Mouse (Mus musculus): ENCODE measurements around the gene Gpr39.

DNA sequence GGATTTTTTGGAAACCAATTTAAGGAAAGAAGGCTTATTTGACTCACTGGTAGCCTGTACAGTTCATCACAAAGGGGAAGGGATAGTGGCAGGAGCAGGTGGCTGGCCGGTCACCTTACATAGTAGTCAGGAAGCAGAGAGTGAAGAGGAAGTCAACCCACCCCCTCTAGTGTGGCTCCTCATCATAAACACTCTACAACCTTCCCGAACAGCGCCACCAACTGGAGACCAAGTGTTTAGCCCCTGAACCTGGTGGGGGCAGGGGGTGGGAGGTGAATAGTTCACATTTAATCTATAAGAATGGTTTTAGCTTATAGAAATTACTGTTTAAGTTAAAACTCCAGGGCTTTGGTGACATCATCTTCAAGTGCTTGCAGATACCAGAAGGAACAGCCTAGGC lies 28.6 kb downstream of the Gpr39 start:
- TF ChIP-seq GATA1 (IDR thresholded peaks at IDR 0.05; ENCODE audit: borderline replicate concordance, low read length) (no peak), FLI1 (IDR thresholded peaks at IDR 0.05; ENCODE audit: low read length) (no peak)

All from megakaryocyte, embryonic 14.5 days (primary cell).